Mouse (Mus musculus): ENCODE results near the gene Gm6710.
"Not testable (repeated sequence)": the region's sequence is repeated elsewhere in the genome, so short reads cannot be mapped to it uniquely, and the experiment has no call there.

- TF ChIP-seq CTCF (IDR thresholded peaks at IDR 0.05; ENCODE audit: low read depth, low read length); GATA1 (IDR thresholded peaks at IDR 0.05; ENCODE audit: borderline replicate concordance, low read length): not testable (repeated sequence)
Observed at GRCm38 (mm10) chr2:175869024-175869423, at the start of gene Gm6710.

Data from G1E (cell line).